Mouse (Mus musculus) limb, embryonic 10.5 days (tissue): ENCODE data around the gene E030018B13Rik. TPM values are rescaled to one million over a fixed set of nuclear protein-coding genes. Genes with fewer than 3 reads are reported as not detected.

ENCODE experiments used
- DNase-seq: peaks from one replicate; pipeline ENCODE4 v3.0.0-alpha.2; 2017; ENCODE audit warnings: low spot score
- H3K27ac ChIP-seq: fragments of 300-500 bp; sonication (generic); 2 replicates; pipeline ENCODE4 v1.5.1; 2016; ENCODE audit warnings: mild to moderate bottlenecking
- H3K27me3 ChIP-seq: fragments of 300-500 bp; sonication (generic); 2 replicates; pipeline ENCODE4 v1.6.1; 2016; ENCODE audit warnings: low read depth, mild to moderate bottlenecking; ENCODE audit not compliant: poor library complexity, severe bottlenecking
- H3K36me3 ChIP-seq: fragments of 300-500 bp; sonication (generic); 2 replicates; pipeline ENCODE4 v1.6.1; 2016; ENCODE audit warnings: mild to moderate bottlenecking, moderate library complexity
- H3K4me1 ChIP-seq: fragments of 300-500 bp; sonication (generic); 2 replicates; pipeline ENCODE4 v1.6.1; 2016
- H3K4me3 ChIP-seq: fragments of 300-500 bp; sonication (generic); 2 replicates; pipeline ENCODE4 v1.5.1; 2016; ENCODE audit warnings: mild to moderate bottlenecking, moderate library complexity
- H3K9me3 ChIP-seq: fragments of 300-500 bp; sonication (generic); replicated peaks from 2 replicates; pipeline ENCODE4 v1.6.1; 2016; ENCODE audit warnings: mild to moderate bottlenecking
- WGBS: fragments of 180-500 bp; shearing (Covaris S2); methylation state at CpG from one replicate; pipeline ENCODE4 v1.1.7; 2016; 5-methylcytosine and 5-hydroxymethylcytosine counted together
- polyA plus RNA-seq: library from polyadenylated mRNA; unstranded; fragments of >200 nt; fragmentation: Nextera tagmentation; extraction: Ambion mirVana; gene quantifications from 2 replicates; pipeline ENCODE4 v1.2.1, GENCODE M21; 2016

E030018B13Rik gene
- polyA plus RNA-seq, 1 experiment from 2014 or later = not detected

DNA sequence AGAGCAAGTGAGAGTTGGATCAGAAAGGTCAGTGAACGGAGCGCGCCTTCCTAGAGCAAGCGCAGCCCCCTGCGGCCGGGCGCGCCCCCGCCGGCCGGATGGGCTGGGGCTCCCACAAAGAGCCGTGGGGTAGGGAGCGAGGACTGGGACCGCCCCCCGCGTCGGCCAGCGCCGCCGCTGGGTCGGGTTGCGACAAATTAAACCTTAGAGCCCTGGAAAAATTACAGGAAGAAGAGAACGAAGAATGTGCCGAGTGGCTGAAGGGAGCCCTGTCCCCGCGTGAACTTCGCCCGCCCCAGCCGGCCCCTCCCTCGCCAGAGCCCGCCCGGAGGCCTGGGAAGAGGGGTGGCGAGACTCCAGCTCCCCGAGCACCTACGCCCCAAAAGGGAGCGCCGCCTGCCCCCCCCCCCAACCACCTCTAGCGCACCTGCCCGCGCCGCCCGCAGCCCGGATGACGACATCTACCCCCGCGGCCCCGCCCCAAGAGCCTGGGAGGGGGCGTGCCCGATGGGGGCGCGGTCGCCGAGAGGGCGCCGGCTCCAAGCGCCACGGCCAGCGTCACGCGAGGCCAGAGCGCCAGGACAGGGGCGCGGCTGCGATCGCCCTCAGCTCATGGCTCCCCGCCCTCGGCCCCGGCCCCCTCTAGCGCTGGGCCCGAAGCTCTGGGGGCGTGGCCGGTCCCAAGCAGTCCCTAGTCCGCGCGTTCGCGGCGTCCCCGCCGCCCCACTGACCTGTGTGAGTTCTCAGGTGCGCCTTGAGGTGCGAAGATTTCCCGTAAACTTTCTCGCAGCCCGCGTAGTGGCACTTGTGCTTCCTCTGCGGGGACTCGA, 20.8 kb downstream of the E030018B13Rik start:
- H3K36me3 ChIP-seq = no peaks in the 10 kb centered on the region
- H3K4me1 ChIP-seq = peaks cover 45% of the 10 kb centered on the region
- peak overlapping the region; percentile 86 for H3K4me3 ChIP-seq
- no peaks in the 10 kb centered on the region for H3K9me3 ChIP-seq
- peak; percentile 82 for DNase-seq
- 0 out of 2 replicates have a peak, but pooled peaks cover 3% of the 10 kb centered on the region for H3K27me3 ChIP-seq
- H3K27ac ChIP-seq = peak overlapping the region; percentile 97
- under 1% methylated on average over 86 of the region's 88 CpGs for WGBS

DNA sequence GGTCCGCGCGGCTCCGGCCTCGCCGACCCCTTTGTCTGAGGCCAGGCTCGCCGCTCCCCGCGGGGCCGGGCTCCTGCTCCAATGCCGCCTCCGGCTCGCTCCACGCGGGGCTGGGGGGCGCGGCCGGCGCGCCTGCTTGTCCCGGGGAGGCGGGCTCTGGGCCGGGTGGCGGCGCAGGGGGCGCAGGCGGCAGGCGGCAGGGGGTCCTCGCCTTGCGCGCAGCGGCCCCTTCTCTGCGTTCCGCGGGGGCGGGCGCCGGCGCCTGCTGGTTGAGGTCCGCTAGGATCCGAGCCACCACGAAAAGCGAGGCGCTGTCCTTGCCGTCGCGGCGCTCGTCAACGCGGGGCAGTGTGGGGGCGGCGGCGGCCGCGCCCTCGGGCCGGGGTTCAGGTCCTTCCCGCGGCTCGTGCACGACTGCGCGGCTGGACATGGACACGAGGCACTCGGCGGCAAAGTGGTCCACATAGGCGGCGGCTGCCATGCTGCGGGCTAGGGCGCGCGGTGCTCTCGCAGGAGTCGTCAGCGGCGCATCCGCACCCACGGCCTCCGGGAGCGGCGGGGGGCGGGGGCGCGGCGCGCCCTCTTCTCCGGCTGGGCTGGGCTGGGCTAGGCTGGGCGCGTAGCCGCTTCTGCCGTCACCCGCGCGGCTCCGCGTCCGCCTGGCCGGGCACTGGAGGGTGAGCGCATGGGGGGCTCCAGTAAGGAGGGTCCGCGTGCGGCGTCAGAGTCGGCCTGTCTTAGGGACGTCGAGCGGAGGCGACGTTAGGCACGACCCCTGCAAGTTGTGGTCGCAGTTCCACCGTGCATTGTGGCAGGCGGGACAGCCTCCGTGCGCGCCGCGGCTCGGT, 21.6 kb downstream of the E030018B13Rik start:
- H3K27me3 ChIP-seq = 0 out of 2 replicates have a peak, but pooled peaks cover 3% of the 10 kb centered on the region
- H3K4me1 ChIP-seq = peaks cover 45% of the 10 kb centered on the region
- no peak for DNase-seq
- no peaks in the 10 kb centered on the region for H3K9me3 ChIP-seq
- WGBS = under 1% methylated on average over 114 of the region's 121 CpGs
- no peaks in the 10 kb centered on the region for H3K36me3 ChIP-seq
- peak overlapping the region; percentile 97 for H3K27ac ChIP-seq
- peak overlapping the region; percentile 86 for H3K4me3 ChIP-seq

DNA sequence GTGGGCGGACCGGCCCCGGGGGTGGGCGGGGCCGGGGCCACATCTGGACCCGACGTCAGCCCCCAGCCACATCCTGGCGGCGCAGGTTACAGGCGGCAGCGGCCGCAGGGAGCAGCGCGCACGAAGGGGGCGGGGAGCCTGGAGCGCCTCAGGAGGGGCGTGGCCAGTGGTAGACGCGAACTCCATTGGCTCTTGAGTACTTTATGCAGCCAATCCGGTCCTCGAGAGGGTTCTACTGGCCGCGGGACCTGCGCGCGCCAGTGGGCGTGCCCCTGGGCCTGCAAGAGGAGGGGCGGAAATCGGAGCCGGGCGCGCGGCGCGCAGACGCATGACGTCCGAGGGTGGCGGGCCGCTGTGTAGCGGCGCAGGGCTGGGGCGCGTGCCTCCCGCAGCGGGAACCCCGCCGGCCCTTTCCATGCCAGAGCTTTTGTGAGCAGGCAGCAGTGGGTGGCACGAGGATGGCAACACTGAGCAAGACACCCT, 22.3 kb downstream of the E030018B13Rik start, which contains the start of gene Klf13:
Gene Klf13 (minus strand): TSS at position 2 of the 483 bp plus-strand sequence.
- DNase-seq = peak; percentile 94
- Histone ChIP-seq H3K4me3 (peak within 1 kb of the TSS; percentile 86), H3K9me3 (no peaks in the 10 kb centered on the region), H3K36me3 (no peaks in the 10 kb centered on the region), H3K27ac (peak within 1 kb of the TSS; percentile 97), H3K4me1 (peaks cover 45% of the 10 kb centered on the region), H3K27me3 (0 out of 2 replicates have a peak, but pooled peaks cover 3% of the 10 kb centered on the region)
- under 1% methylated on average over 50 of the region's 50 CpGs for WGBS

DNA sequence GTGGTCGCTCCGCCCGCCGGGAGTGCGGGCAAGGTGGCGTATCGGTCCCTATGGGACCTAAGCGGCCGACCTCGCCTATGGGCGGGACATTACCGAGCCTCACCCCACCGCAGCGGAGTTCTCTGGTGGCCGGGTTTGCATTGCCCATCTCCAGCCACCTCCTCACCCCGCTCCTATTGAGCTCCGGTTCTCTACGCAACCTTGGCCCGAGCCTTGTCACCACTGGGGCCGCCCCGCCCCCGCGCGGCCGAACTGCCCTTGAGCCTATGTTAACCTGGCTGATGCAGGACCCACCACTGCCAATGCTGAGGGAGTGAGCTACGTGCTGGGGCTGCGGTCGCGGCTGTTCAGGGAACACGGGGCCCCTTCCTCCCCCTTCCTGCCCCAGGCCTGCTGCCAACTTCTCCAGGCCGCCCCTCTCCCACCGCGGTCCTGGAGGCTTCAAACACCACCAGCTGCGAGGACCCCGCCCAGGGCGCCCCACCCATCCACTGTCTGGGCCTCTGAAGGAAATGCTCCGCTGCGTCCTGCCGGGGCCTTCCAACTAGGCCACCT, 22.8 kb downstream of the E030018B13Rik start:
- H3K4me1 ChIP-seq = peaks cover 44% of the 10 kb centered on the region
- DNase-seq = peak; percentile 81
- H3K36me3 ChIP-seq = no peaks in the 10 kb centered on the region
- WGBS = 1% methylated on average over 38 of the region's 39 CpGs
- H3K27ac ChIP-seq = peak overlapping the region; percentile 97
- 0 out of 2 replicates have a peak, but pooled peaks cover 3% of the 10 kb centered on the region for H3K27me3 ChIP-seq
- H3K4me3 ChIP-seq = peak overlapping the region; percentile 86
- no peaks in the 10 kb centered on the region for H3K9me3 ChIP-seq

DNA sequence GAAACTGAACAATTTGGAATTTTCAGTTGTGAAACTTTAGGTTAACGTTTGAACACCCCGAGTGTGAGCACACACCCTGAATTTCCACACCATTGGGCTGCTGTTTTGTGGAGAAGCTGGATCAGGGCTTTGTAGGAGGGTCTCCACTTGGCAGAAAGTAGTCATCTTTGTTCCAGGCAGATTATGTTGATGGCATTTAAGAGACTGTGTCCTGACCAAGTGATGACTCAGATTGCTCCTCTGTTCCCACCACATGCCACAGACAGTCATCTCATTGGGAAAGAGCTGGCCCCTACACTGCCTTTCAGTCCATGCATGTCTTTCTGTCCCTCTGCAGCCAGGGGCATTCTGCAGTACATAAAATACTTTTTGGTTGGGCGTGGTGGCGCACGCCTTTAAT, 23.7 kb downstream of the E030018B13Rik start:
- Histone ChIP-seq H3K9me3 (no peaks in the 10 kb centered on the region), H3K27ac (no peak overlapping the region), H3K27me3 (0 out of 2 replicates have a peak, but pooled peaks cover 3% of the 10 kb centered on the region), H3K4me1 (peaks cover 37% of the 10 kb centered on the region), H3K36me3 (no peaks in the 10 kb centered on the region), H3K4me3 (peak overlapping the region; percentile 86; the same call in 1 of the 2 replicates)
- WGBS = 89% methylated on average over 5 of the region's 5 CpGs
- no peak for DNase-seq

DNA sequence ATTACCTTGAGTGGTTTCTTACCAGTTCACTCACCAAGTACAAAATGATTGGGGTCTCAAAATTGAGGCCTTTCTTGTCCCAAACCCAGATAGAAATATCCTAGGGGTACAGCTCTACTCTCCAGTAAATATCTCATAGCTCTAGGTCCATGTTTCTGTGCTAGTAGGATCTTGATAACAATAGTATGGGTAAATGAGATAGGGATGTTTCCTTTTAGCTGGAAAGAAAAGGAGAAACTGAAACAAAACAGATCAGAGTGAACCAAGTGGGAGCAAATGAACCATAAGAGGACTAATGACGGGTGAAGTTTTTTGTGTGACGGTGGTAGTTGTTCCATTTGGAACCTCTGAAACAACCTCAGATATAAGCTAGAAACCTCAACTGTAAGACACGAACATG, 24.4 kb downstream of the E030018B13Rik start:
- Histone ChIP-seq H3K36me3 (no peaks in the 10 kb centered on the region), H3K4me1 (peaks cover 29% of the 10 kb centered on the region), H3K27ac (no peak overlapping the region), H3K9me3 (no peaks in the 10 kb centered on the region), H3K27me3 (0 out of 2 replicates have a peak, but pooled peaks cover 3% of the 10 kb centered on the region), H3K4me3 (no peak overlapping the region)
- no peak for DNase-seq
- 95% methylated on average over 3 of the region's 3 CpGs for WGBS

DNA sequence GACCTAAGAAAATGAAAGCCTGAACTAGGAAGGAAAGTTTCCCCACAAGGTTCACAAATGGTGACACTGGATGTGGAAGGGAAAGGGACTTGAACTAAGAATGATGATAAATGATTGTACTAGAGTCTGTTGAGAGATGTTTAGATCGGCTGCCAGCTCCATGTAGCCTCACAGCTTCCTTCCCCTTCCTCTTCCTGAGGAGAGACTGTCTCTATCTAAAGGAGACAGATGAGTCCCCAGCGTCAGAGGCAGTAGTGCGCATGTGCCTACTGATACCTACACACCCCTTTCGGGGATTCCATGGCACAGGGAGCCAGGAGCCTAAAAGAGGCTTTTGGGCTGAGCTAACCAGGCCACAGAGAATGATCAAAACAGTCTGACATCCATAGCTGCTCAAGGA, 24.8 kb downstream of the E030018B13Rik start:
- Histone ChIP-seq H3K36me3 (no peaks in the 10 kb centered on the region), H3K4me3 (no peak overlapping the region), H3K27me3 (0 out of 2 replicates have a peak, but pooled peaks cover 3% of the 10 kb centered on the region), H3K27ac (no peak overlapping the region), H3K4me1 (peaks cover 25% of the 10 kb centered on the region), H3K9me3 (no peaks in the 10 kb centered on the region)
- WGBS = 85% methylated on average over 4 of the region's 4 CpGs
- DNase-seq = no peak

DNA sequence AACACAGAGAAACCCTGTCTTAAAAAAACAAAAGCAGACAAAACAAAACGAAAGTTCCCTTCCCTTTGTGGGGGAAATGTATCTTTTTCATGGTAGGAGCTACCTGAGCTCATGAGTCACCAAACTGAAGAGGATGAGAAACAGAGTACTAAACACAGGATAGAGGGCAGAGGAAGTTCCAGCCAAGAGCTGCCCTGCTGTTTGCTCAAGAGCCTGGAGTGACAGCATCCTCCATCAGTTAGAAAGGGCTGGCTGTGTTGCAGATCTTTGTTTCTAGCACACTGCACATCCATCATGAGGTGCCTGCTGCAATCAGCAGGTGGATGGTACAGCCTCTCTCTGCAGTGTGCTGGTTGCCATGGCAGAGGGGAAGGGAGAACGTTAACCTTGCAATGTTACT, 27.3 kb downstream of the E030018B13Rik start:
- Histone ChIP-seq H3K4me3 (no peak overlapping the region), H3K36me3 (no peaks in the 10 kb centered on the region), H3K4me1 (peaks cover 9% of the 10 kb centered on the region), H3K27ac (no peak overlapping the region), H3K27me3 (0 out of 2 replicates have a peak, but pooled peaks cover 3% of the 10 kb centered on the region), H3K9me3 (no peaks in the 10 kb centered on the region)
- DNase-seq = no peak
- WGBS = 60% methylated on average over 2 of the region's 2 CpGs

DNA sequence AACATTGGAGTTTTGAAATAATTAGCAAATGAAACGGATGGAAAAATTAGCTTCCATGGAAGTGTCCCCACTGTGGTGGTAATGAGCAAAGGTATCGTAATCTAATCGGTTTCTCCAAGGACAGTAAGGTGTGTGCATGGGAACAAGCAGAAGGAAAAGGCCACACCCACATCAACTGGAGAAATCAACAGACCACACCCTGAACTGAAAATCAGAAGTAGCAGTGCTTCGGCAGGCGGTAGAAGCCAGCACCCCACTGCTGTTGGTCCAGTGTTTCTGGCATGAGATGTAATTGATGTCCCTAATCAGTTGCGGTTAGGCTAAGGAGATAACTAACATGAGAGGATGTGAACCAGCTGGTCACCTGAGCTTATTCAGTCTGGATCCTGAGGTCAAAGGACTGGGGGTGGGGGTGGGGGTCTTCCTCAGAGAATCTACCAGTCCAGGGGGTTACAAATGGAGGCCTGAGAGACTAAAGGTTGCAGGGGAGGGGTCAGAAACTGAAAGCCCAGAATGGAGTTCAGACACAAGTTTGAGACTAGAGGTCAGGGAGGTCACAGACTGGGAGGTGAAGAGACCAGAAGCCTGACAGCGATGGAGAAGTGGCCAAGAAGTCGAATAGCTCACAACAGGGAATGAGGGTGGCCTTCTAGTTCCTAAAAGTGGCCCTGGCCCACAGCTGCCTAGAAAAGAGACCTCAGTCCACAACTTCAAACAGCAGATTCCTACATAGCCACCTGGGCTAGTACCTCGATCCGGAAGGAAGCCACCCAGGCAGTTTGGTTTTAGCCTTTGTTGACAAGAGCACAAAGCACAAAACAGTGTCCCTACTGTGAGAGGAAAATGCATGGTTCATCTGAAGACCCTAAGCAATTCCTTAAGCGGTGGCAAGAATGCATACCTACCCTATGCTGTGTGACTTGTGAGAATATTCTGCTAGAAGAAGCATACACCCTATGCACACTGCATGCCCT, 31.1 kb downstream of the E030018B13Rik start:
- no peaks in the 10 kb centered on the region for H3K4me1 ChIP-seq
- no peak for DNase-seq
- H3K27me3 ChIP-seq = no peaks in the 10 kb centered on the region
- WGBS = 61% methylated on average over 11 of the region's 11 CpGs
- no peak overlapping the region for H3K4me3 ChIP-seq
- H3K9me3 ChIP-seq = no peaks in the 10 kb centered on the region
- no peak overlapping the region for H3K27ac ChIP-seq
- no peaks in the 10 kb centered on the region for H3K36me3 ChIP-seq

DNA sequence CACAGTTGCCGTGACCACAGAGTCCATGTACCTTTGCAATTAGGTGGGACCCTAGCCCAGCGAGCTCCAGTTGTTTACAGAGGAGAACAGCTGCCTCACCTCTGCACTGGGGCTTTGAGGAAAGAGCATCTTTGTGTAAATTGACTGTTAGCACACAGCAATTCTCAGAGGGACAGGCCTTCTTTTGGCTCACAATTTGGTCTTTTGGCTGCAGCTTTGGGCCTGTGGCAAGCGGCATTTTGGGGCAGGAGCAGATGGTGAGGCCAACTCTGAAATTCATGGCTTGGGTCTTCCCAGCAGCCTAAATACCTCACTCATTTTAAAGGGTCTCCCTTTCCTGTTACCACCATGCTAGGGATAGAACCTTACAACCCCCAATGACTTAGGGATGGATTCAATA, 32.5 kb downstream of the E030018B13Rik start:
- no peak overlapping the region for H3K4me3 ChIP-seq
- 55% methylated on average over 3 of the region's 3 CpGs for WGBS
- H3K9me3 ChIP-seq = no peaks in the 10 kb centered on the region
- no peaks in the 10 kb centered on the region for H3K27me3 ChIP-seq
- no peaks in the 10 kb centered on the region for H3K36me3 ChIP-seq
- H3K4me1 ChIP-seq = no peaks in the 10 kb centered on the region
- no peak for DNase-seq
- H3K27ac ChIP-seq = no peak overlapping the region

DNA sequence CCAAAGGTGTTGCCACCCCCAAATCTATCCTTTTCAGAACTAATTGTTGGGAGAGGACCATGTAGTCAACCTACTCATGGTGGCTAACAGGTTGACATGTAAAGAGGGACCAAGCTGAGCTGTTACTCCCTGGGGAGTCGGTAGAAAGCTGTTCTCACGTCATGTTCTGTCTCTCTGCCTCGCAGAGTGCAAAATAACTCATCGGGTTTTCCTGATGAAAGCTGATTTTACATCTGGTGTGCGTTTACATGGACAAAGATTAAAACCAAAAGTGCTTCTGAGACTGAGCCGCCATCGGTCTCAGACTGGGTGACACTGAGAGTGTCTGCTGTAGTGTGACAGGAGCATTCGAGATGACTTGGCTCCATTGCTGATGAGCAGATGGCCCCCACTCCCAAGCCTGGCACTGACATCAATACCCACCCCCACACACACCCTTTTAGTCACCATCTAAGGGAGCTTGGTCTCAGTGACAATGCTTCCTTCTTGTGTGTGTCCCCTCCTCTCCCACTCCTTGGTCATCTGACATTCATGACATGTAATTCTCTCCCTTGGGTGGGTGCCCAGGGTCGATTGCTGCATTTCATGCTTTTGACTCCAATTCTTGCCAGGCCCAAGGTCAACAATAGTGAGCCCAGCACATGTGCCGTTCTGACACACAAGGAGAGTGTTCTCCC, 34.4 kb downstream of the E030018B13Rik start:
- WGBS = 80% methylated on average over 10 of the region's 10 CpGs
- no peak for DNase-seq
- no peak overlapping the region for H3K4me3 ChIP-seq

More for the DNA sequence above, 34.4 kb downstream of the E030018B13Rik start:
- Histone ChIP-seq H3K4me1 (no peaks in the 10 kb centered on the region), H3K9me3 (no peaks in the 10 kb centered on the region), H3K27ac (no peak overlapping the region), H3K27me3 (no peaks in the 10 kb centered on the region), H3K36me3 (no peaks in the 10 kb centered on the region)
